Mouse (Mus musculus) megakaryocyte-erythroid progenitor cell, adult 5 weeks (primary cell): ENCODE data around the gene Aldh3b3. TPM values are rescaled to one million over a fixed set of nuclear protein-coding genes. Genes with fewer than 3 reads are reported as not detected.

ENCODE experiments used
- polyA plus RNA-seq: library from polyadenylated mRNA; stranded (reverse); fragments of >175 nt; gene quantifications from 2 replicates; pipeline ENCODE4 v1.2.3, GENCODE M21; 2012

Gene Aldh3b3
- 0.06 and 0.10 TPM in 2 replicates for polyA plus RNA-seq

DNA sequence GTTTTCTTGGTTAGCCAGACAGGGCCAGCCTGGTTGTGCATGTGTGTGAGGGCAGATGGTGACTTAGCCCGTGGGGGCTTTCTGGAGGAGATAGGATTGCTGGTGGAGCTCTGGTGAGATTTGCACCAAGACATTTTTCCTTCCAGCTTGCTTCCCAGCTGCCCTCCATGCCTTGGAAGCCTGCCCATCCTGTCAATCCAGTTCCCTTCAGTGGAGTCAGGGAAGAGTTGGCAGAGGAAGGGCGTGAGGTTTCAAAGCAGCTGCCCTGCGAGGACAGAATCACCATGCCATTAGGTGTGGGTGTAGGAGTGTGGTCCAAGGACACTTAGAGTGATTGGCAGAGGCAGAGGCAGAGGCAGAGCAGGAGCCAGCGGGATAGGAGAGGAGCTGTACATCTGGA is at the start of gene Aldh3b3:
Gene Aldh3b3, plus strand, starts transcription at position 176 of the 400 bp plus-strand sequence.

GRCm38 (mm10) chr19:3912337-3913204 is 45.9 kb upstream of the Aldh3b3 start, which contains the start of gene Ndufs8:
Gene Ndufs8 (minus strand): TSS chr19:3912774.

DNA sequence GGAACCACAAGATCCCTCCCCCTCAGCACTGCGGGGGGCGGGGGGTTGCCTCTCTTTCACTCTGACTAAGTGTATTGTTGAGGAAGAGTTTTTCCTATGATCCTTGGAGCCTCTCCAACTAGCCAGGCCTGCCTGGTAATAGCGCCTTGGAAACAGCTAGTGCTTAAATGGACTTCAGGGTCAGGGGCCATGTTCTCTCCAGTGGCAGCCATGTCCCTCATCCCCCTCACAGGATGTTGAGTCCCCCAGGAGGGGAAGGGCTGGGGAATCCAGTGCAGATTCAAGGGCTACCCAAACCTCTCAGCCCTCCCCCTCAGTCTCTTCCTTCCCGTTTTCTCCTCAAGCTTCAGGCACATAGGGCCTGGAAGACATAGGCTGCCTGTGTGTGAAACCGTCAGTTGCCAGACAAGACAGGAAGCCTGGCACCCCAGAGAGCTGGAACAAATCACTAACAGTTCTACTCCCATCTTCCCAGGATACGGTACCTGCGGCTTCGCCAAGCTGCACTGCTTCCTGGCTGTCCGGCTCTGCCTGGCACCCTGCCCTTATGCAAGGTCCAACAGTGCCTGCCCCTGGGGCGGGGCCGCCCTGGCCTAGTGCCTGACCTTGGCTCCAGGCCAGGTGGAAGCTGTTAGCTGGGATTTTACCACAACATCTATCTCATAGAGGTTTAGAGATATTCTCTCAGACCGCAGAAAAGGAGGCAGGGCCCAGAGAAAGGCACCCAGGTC is 29.1 kb upstream of the Aldh3b3 start, which contains the start of gene Aldh3b1:
Gene Aldh3b1, minus strand, starts transcription at position 598 of the 731 bp plus-strand sequence.

GRCm38 (mm10) chr19:3935032-3935895 is 23.2 kb upstream of the Aldh3b3 start, which contains the start of gene Unc93b1:
Gene Unc93b1 (plus strand): TSS chr19:3935186.

DNA sequence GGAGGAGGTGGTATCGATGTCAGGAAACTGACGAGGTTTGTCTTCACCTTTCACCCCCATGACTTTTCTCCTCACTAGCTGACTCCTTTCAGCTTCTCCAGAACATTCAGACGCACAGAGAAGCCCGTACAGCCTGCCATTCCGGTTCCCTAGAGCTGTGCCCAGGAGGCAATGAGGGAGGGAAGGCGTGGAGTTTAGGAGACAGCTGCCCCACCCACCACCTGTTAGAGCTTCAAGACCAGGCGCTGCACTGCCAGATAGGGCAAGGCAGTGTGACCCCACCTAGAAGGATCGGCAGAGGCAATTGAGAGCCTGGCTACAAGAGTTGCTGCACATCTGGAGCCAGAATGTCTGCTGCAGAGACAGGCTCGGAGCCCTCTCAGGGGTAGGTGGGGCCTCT is 13.8 kb downstream of the Aldh3b3 start, which contains the start of gene Aldh3b2:
Gene Aldh3b2, plus strand, starts transcription at position 100 of the 400 bp plus-strand sequence.

DNA sequence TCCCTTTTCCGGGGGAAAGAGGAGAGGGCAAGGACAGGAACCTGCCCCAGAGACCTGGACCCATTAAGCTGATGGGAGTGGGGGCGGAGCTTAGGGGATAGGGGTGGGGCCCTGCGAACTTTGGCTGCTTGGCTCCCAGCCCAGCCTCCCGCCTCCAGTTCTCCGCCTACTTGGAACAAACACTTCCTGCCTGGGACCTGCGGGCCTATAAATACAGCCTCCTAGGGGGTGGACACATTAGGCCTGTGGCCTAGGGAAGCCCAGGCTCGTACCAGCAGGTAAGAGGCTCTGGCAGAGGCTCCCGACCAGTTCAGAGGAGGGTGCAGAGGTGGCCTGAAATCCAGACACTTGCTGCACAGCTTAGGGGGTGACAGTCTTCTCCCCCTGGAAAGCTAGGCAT is 27.9 kb downstream of the Aldh3b3 start, which contains the start of gene Acy3:
Gene Acy3, plus strand, starts transcription at position 237 of the 400 bp plus-strand sequence.

GRCm38 (mm10) chr19:3992416-3992815 is 34.0 kb downstream of the Aldh3b3 start, which contains the start of gene Tbx10:
Gene Tbx10 (plus strand): TSS chr19:3992752.

DNA sequence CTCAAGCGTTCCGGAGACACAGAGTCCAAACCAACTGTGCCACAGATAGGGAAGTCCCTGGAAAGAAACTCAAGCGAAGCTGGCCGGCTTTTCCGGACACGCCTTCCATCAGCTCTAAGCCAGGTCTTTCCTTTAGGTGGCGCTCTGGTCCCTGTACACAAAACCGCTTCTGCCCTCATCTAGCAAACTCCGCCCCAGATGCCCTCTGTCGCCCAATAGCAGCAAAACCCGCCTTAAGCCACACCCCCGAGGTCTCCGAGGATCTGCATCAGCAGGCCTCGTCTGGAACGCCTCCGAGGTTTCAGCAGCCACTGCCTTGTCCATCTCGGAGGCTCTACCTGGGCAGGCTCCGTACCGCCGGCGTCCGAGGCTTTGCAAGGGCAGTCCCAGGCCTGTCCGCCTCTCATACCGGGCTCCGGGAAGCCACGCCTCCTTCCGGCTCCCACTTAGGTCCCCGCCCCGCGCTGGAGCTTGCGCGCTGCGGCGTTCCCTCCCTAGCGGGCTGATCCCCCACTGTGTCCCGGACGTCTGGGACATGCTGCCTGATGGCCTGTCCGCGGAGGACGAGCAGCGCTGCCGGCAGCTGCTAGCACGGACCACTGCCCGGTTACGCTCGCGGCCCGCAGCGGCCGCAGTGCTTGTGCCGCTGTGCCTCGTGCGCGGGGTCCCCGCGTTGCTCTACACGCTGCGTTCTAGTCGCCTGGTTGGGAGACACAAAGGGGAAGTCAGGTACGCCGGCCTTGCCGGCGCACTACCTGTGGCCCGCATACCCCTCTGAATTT is 41.9 kb downstream of the Aldh3b3 start, which contains the start of the genes Nudt8 and Gm49405:
Gene Nudt8, plus strand, starts transcription at position 462 of the 782 bp plus-strand sequence.
Gene Gm49405, plus strand, starts transcription at position 508 of the 782 bp plus-strand sequence.

DNA sequence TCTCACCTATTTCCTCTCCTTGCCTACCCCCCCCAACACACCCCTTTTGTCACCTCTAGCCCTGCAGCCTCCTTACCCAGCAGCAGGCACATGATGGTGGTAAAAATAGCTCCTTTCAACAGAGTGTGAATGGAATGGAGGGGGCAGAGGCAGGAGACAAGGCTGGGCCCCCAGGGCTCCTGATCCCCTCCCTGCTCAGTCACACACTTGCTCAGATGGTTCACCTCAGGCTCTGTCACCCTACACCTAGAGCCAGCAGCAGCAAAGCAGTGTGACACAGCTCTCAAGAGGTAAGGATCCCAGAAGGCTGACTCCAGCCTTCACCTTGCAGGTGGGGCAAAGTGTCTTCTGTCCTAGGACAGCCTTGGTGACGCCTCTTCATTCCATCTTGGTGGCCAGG is 44.7 kb downstream of the Aldh3b3 start, which contains the start of gene Doc2g:
Gene Doc2g, plus strand, starts transcription at position 202 of the 400 bp plus-strand sequence.

GRCm38 (mm10) chr19:4012432-4013022 is 54.1 kb downstream of the Aldh3b3 start, which contains the start of gene Ndufv1:
Gene Ndufv1 (minus strand): TSS chr19:4012806.

Other genes starting within 250 kb of the Aldh3b3 start
- gene Kmt5b, start 191.2 kb upstream of the Aldh3b3 start, polyA plus RNA-seq = 8.5 and 15.4 TPM in 2 replicates
- gene Chka, start 106.9 kb upstream of the Aldh3b3 start, polyA plus RNA-seq = 25.3 and 29.5 TPM in 2 replicates
- 247 and 284 TPM in 2 replicates for gene Tcirg1, start 51.5 kb upstream of the Aldh3b3 start, polyA plus RNA-seq
- 133 and 144 TPM in 2 replicates for gene Ndufs8, start 45.9 kb upstream of the Aldh3b3 start, polyA plus RNA-seq
- gene Aldh3b1, start 28.8 kb upstream of the Aldh3b3 start, polyA plus RNA-seq = 5.0 and 8.2 TPM in 2 replicates
- gene Unc93b1, start 23.5 kb upstream of the Aldh3b3 start, polyA plus RNA-seq = 182 and 302 TPM in 2 replicates
- 0.24 TPM in 1 of 2 replicates, not detected in the other for gene Aldh3b2, start 13.7 kb downstream of the Aldh3b3 start, polyA plus RNA-seq
- gene Acy3, start 27.9 kb downstream of the Aldh3b3 start, polyA plus RNA-seq = 7.7 and 8.3 TPM in 2 replicates
- gene Tbx10, start 34.1 kb downstream of the Aldh3b3 start, polyA plus RNA-seq = not detected in 2 replicates
- gene Nudt8, start 41.9 kb downstream of the Aldh3b3 start, polyA plus RNA-seq = 14.7 and 18.3 TPM in 2 replicates
- 4.1 and 6.3 TPM in 2 replicates for gene Gm49405, start 42.0 kb downstream of the Aldh3b3 start, polyA plus RNA-seq
- gene Doc2g, start 44.7 kb downstream of the Aldh3b3 start, polyA plus RNA-seq = 10.4 and 16.4 TPM in 2 replicates
- gene Ndufv1, start 54.2 kb downstream of the Aldh3b3 start, polyA plus RNA-seq = 247 and 250 TPM in 2 replicates
- 122 and 136 TPM in 2 replicates for gene Gstp1, start 79.3 kb downstream of the Aldh3b3 start, polyA plus RNA-seq
- 1.7 TPM in 1 of 2 replicates, not detected in the other for gene Gstp2, start 87.4 kb downstream of the Aldh3b3 start, polyA plus RNA-seq
- gene Gstp3, start 100.9 kb downstream of the Aldh3b3 start, polyA plus RNA-seq = 0.79 and 1.2 TPM in 2 replicates
- gene Cabp2, start 122.9 kb downstream of the Aldh3b3 start, polyA plus RNA-seq = not detected in 2 replicates
- gene Cdk2ap2, start 138.5 kb downstream of the Aldh3b3 start, polyA plus RNA-seq = 126 and 175 TPM in 2 replicates
- 67.2 and 92.9 TPM in 2 replicates for gene Pitpnm1, start 141.4 kb downstream of the Aldh3b3 start, polyA plus RNA-seq
- gene Aip, start 167.2 kb downstream of the Aldh3b3 start, polyA plus RNA-seq = 114 and 132 TPM in 2 replicates
- 0.03 TPM in 1 of 2 replicates, not detected in the other for gene Gpr152, start 181.1 kb downstream of the Aldh3b3 start, polyA plus RNA-seq
- gene Cabp4, start 185.4 kb downstream of the Aldh3b3 start, polyA plus RNA-seq = 0.14 and 0.15 TPM in 2 replicates
- 166 and 202 TPM in 2 replicates for gene Coro1b, start 190.0 kb downstream of the Aldh3b3 start, polyA plus RNA-seq
- gene Ptprcap, start 195.0 kb downstream of the Aldh3b3 start, polyA plus RNA-seq = 508 and 717 TPM in 2 replicates
- gene Rps6kb2, start 204.7 kb downstream of the Aldh3b3 start, polyA plus RNA-seq = 88.1 and 93.8 TPM in 2 replicates
- 5.7 and 6.3 TPM in 2 replicates for gene Carns1, start 216.8 kb downstream of the Aldh3b3 start, polyA plus RNA-seq
- 58.6 and 71.5 TPM in 2 replicates for gene Tbc1d10c, start 232.6 kb downstream of the Aldh3b3 start, polyA plus RNA-seq
- 614 and 638 TPM in 2 replicates for gene Ppp1ca, start 233.4 kb downstream of the Aldh3b3 start, polyA plus RNA-seq
- 27.8 and 31.6 TPM in 2 replicates for gene Rad9a, start 243.0 kb downstream of the Aldh3b3 start, polyA plus RNA-seq